2 mouse cellular contexts compared by ENCODE assay signal in the genomic region with DNA sequence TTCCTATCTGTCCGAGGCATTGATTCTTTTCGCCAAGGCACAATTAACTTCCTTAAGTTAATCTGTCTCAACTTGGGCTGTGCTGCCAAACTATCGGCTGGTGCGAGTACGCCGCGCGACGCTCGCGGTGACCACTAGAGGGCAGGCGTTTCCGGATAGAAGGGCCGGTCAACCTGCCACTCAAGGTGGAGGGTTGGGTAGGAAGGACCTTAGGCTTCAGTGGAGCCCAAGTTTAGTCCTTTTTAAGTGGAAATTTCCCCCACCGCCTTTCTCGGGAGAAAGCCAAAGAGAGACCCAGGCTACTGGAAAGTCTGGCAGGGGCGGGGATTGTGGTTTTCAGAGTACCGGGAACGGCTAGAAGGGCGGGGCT.
TF ChIP-seq lines count a peak whose summit lies in the region.

No protein-coding gene starts in this region.

TF ChIP-seq in C2C12, 6 proteins besides CTCF, POLR2A, EP300 and RAD21 (continued from another document):
- TF ChIP-seq MYOG (IDR thresholded peaks at IDR 0.05; ENCODE audit: control insufficient read depth, extremely low read depth, insufficient read length), result no peak
- no peak for TF ChIP-seq CEBPB (IDR thresholded peaks at IDR 0.05; ENCODE audit: low read depth)
TF ChIP-seq in C2C12: peak in this region for 0.

TF ChIP-seq in myocyte, 11 proteins besides CTCF, POLR2A, EP300 and RAD21 (continued from another document):
- TF ChIP-seq MYOG (IDR thresholded peaks at IDR 0.05; ENCODE audit: control insufficient read depth in 1 of 3, insufficient read depth in 1 of 3, insufficient read length in 2 of 3, low read depth in 2 of 3), result no peak
- no peak for TF ChIP-seq TCF3 (IDR thresholded peaks at IDR 0.05; ENCODE audit: insufficient read length, low read depth)
- no peak for TF ChIP-seq E2F4 (IDR thresholded peaks at IDR 0.05; ENCODE audit: insufficient read depth)
- no peak for TF ChIP-seq SRF (IDR thresholded peaks at IDR 0.05; ENCODE audit: control insufficient read depth, insufficient read length, low read depth)
- no peak for TF ChIP-seq MAX (IDR thresholded peaks at IDR 0.05; ENCODE audit: low read depth)
- TF ChIP-seq MYOD1 (IDR thresholded peaks at IDR 0.05; ENCODE audit: control insufficient read depth in 1 of 3, insufficient read length in 2 of 3, low read depth in 2 of 3), result no peak
- no peak for TF ChIP-seq REST (IDR thresholded peaks at IDR 0.05; ENCODE audit: insufficient read depth, insufficient read length)
- no peak for TF ChIP-seq POLR2AphosphoS2 (IDR thresholded peaks at IDR 0.05; ENCODE audit: insufficient read length, low read depth)
